Mouse (Mus musculus): Measurements from ENCODE around the gene Filip1l.

DNA sequence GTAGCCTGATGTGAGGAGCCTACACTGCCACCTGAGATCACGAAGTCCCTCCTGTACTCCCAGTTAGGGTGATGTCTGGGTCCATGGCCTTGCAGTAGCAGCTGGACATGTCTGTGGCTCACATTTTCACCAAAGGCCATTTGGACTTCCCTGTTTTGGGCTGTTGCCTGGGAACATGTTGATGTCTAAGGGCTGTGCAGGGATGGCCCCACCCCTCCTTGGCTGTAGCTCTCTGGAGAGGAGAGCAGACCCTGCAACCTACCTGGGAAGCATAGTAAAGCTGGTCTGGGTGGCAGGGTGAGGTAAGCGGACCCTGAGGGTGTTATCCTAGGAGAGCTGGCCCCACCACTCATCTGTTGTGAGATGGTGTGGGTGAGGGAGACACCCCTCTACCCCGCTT lies 7.9 kb downstream of the Filip1l start:
- TF ChIP-seq CTCF (IDR thresholded peaks at IDR 0.05; ENCODE audit: control insufficient read depth, insufficient read depth, low read length) (no peak), POLR2A (IDR thresholded peaks at IDR 0.05; ENCODE audit: borderline replicate concordance, control insufficient read depth, low read depth, low read length) (no peak)
